Mouse (Mus musculus) liver, postnatal 0 days (tissue): ENCODE data around the gene H2-DMb1. TPM values are rescaled to one million over a fixed set of nuclear protein-coding genes. Genes with fewer than 3 reads are reported as not detected.

ENCODE experiments used
- ATAC-seq: fragments of 200-750 bp; cut with Nextera tagmentation; 2 replicates; pipeline ENCODE4 v1.8.0; 2017; ENCODE audit warnings: mild to moderate bottlenecking, moderate library complexity
- DNase-seq: peaks from one replicate; pipeline ENCODE4 v3.0.0-alpha.2; 2016
- H3K27ac ChIP-seq: fragments of 300-500 bp; sonication (generic); 2 replicates; pipeline ENCODE4 v1.5.1; 2014; ENCODE audit warnings: antibody characterized with exemption, moderate library complexity, mild to moderate bottlenecking, low read depth
- H3K27me3 ChIP-seq: fragments of 300-500 bp; sonication (generic); 2 replicates; pipeline ENCODE4 v1.6.1; 2014; ENCODE audit warnings: low read length, control low read depth, mixed read lengths; ENCODE audit not compliant: insufficient read depth
- H3K36me3 ChIP-seq: fragments of 300-500 bp; sonication (generic); replicated peaks from 2 replicates; pipeline ENCODE4 v1.6.1; 2014; ENCODE audit warnings: mild to moderate bottlenecking, control low read depth, low read length, moderate library complexity, mixed read lengths; ENCODE audit not compliant: insufficient read depth
- H3K4me1 ChIP-seq: fragments of 300-500 bp; sonication (generic); 2 replicates; pipeline ENCODE4 v1.6.1; 2014; ENCODE audit warnings: antibody characterized with exemption, mild to moderate bottlenecking, control low read depth; ENCODE audit not compliant: insufficient read depth
- H3K4me2 ChIP-seq: fragments of 300-500 bp; sonication (generic); 2 replicates; pipeline ENCODE4 v1.6.1; 2014; ENCODE audit warnings: low read depth, mild to moderate bottlenecking, low read length, moderate library complexity, mixed read lengths
- H3K4me3 ChIP-seq: fragments of 300-500 bp; sonication (generic); 2 replicates; pipeline ENCODE4 v1.5.1; 2014; ENCODE audit warnings: low read depth, low read length
- H3K9ac ChIP-seq: fragments of 300-500 bp; sonication (generic); replicated peaks from 2 replicates; pipeline ENCODE4 v1.6.1; 2014; ENCODE audit warnings: mild to moderate bottlenecking, moderate library complexity
- H3K9me3 ChIP-seq: fragments of 300-500 bp; sonication (generic); 2 replicates; pipeline ENCODE4 v1.6.1; 2016; ENCODE audit warnings: mild to moderate bottlenecking, control low read depth, low read length, mixed read lengths
- CTCF ChIP-seq: sonication (generic); IDR thresholded peaks from 2 replicates; pipeline ENCODE4 v1.5.1; 2016; ENCODE audit warnings: antibody characterized with exemption, low read depth
- EP300 ChIP-seq: IDR thresholded peaks from 2 replicates; pipeline ENCODE4 v1.6.1; 2016; ENCODE audit warnings: antibody characterized with exemption, low read depth, mild to moderate bottlenecking
- WGBS: fragments of 180-500 bp; shearing (Covaris S2); extraction: QIAGEN DNeasy Blood & Tissue Kit; methylation state at CpG from one replicate; pipeline ENCODE4 v1.1.7; 2014; ENCODE audit not compliant: insufficient replicate concordance; 5-methylcytosine and 5-hydroxymethylcytosine counted together
- polyA plus RNA-seq: library from polyadenylated mRNA; unstranded; fragments of >200 nt; fragmentation: Nextera tagmentation; extraction: Ambion mirVana; gene quantifications from 2 replicates; pipeline ENCODE4 v1.2.1, GENCODE M21; 2015

H2-DMb1 gene
- polyA plus RNA-seq, 1 experiment from 2014 or later: 4.0 TPM

DNA sequence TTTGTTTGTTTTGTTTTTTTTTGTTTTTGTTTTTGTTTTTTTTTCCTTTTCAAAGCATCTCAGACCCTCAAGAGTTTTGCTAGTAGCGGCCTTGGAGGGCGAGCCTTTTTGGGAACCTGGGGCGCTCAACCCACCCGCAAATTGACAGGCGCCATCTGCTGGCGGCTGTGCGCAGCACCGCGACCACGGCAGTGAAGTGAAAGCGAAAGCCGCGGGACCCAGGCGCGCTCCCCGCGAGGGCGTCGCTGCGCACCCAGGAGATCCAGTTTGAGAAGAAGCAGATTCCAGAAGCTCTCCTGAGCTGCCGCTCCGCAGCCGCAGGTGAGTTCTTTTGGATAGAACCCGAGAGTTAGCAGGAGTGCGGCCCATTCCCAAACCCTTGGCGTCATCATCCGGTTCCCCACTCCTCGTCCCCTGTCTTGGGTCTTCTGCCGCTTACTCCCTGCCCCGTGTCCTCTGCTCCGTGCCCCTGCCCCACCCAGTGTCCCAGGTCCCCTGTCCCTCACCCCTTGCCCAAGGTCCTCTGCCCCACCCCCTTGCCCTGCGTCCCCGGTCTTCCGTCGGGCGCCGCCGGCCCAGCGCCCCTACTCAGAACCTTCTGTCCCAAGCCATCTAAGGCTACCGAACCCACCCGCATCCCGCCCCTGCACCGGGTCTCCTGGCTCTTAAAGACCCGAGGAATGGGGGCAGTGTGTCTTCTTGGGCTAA, 51.6 kb downstream of the H2-DMb1 start:
- no peaks in the 10 kb centered on the region for H3K9me3 ChIP-seq
- ATAC-seq: peak; percentile 75
- under 1% methylated on average over 44 of the region's 44 CpGs for WGBS

DNA sequence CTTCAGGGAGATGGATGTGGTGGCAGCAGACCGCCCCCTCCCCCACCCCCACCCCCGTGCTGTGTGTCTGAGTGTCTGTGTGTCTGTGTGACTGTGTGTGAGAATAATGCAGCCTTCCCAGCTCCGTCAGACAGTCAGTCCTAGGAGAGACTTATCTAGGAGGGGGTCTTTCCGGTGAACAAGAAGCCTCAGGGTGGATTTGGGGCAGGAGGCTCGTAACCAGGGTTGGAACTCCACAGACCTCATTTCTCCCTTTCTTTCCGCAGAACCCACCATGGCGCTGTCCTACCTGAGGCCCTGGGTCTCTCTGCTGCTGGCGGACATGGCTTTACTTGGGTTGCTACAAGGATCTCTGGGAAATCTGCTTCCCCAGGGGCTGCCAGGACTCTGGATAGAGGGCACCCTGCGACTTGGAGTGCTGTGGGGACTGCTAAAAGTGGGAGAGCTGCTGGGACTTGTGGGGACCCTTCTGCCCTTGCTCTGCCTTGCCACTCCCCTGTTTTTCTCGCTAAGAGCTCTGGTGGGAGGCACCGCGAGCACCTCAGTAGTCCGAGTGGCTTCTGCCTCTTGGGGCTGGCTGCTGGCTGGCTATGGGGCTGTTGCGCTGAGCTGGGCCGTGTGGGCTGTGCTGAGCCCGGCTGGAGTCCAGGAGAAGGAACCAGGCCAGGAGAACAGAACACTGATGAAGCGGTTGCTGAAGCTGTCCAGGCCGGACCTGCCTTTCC, 52.3 kb downstream of the H2-DMb1 start:
- H3K27me3 ChIP-seq: no peaks in the 10 kb centered on the region
- WGBS: 12% methylated on average over 18 of the region's 18 CpGs
- H3K9me3 ChIP-seq: no peaks in the 10 kb centered on the region
- peak; percentile 38 for DNase-seq
- TF ChIP-seq CTCF (0 out of 2 replicates have a peak, but pooled peaks have one; percentile 2), EP300 (no peak)
- H3K9ac ChIP-seq: peak overlapping the region; percentile 83
- H3K4me2 ChIP-seq: peak overlapping the region; percentile 97
- H3K36me3 ChIP-seq: no peaks in the 10 kb centered on the region; the same call in 1 of the 2 replicates
- peak; percentile 34 for ATAC-seq
- H3K27ac ChIP-seq: peak overlapping the region; percentile 69
- peaks cover 7% of the 10 kb centered on the region for H3K4me1 ChIP-seq
- H3K4me3 ChIP-seq: peak overlapping the region; percentile 89

More for the DNA sequence above, 51.6 kb downstream of the H2-DMb1 start:
- Histone ChIP-seq H3K4me1 (peaks cover 7% of the 10 kb centered on the region), H3K27ac (peak overlapping the region; percentile 69), H3K36me3 (no peaks in the 10 kb centered on the region; the same call in 1 of the 2 replicates), H3K9ac (peak overlapping the region; percentile 83), H3K27me3 (no peaks in the 10 kb centered on the region), H3K4me3 (peak overlapping the region; percentile 89), H3K4me2 (peak overlapping the region; percentile 97)
- TF ChIP-seq CTCF (peak; percentile 96), EP300 (no peak)
- DNase-seq: peak; percentile 92

DNA sequence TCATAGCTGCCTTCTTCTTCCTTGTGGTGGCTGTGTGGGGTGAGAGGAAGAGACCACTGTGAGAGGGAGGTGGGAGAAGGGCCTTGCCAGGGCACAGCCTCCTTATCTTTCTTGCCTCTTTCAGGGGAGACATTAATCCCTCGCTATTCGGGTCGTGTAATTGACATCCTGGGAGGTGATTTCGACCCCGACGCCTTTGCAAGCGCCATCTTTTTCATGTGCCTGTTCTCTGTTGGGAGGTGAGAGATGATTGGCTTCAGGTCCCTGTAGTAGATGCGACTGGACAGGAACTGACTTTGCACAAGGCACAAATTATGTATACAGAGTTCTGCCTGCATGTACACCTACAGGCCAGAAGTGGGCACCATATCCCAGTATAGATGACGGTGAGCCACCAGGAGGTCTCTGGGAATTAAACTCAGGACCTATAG, 52.9 kb downstream of the H2-DMb1 start:
- peaks cover 7% of the 10 kb centered on the region for H3K4me1 ChIP-seq
- ATAC-seq (peak; percentile 58), DNase-seq (peak; percentile 37)
- no peaks in the 10 kb centered on the region for H3K9me3 ChIP-seq
- TF ChIP-seq CTCF: peak; percentile 83
- no peak for TF ChIP-seq EP300
- H3K27ac ChIP-seq: peak overlapping the region; percentile 69
- H3K4me2 ChIP-seq: peak overlapping the region; percentile 97
- peak overlapping the region; percentile 83 for H3K9ac ChIP-seq
- 14% methylated on average over 9 of the region's 9 CpGs for WGBS
- H3K4me3 ChIP-seq: peak overlapping the region; percentile 89
- no peaks in the 10 kb centered on the region for H3K27me3 ChIP-seq
- H3K36me3 ChIP-seq: no peaks in the 10 kb centered on the region; the same call in 1 of the 2 replicates

DNA sequence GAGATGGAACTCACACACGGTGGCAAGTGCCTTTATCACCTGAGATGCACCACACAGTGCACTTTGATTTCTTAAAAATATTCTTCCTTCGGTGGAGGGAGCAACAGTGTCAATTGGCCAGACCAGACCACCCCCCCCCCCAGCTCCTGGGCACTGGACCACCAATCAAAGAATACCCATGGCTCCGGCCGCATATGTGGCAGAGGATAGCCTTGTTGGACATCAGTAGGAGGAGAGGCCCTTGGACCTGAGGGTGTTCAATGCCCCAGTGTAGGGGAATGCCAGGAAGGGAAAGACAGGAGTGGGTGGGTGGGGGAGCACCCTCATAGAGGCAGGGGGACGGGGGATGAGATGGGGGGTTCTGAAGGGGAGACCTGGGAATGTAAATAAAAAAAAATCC, 53.9 kb downstream of the H2-DMb1 start:
- ATAC-seq (no peak), DNase-seq (no peak)
- no peak for TF ChIP-seq CTCF
- TF ChIP-seq EP300: no peak
- no peaks in the 10 kb centered on the region; the same call in 1 of the 2 replicates for H3K36me3 ChIP-seq
- no peak overlapping the region for H3K27ac ChIP-seq
- H3K9me3 ChIP-seq: no peaks in the 10 kb centered on the region
- 83% methylated on average over 5 of the region's 5 CpGs for WGBS
- no peak overlapping the region for H3K4me2 ChIP-seq
- H3K9ac ChIP-seq: no peak overlapping the region
- H3K4me1 ChIP-seq: peaks cover 7% of the 10 kb centered on the region
- no peak overlapping the region for H3K4me3 ChIP-seq
- H3K27me3 ChIP-seq: no peaks in the 10 kb centered on the region

DNA sequence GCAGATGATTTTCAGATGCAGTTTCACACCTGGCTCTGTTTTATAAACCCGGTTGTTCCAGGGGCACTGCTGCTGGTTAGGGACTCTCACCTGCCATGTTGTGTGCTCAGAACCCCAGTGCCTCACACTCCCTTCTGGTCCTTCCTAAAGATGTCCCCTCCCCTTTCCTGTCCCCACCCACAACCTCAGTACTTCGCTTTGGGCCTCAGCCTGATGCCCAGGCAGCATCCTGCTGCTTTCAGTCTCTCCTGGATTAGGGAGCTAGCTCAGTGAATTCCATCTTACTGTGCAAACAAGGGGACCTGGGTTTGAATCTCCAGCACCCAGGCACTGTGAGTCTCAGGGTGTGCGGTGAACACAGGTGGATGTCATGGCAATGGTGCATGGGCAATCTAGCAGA, 54.6 kb downstream of the H2-DMb1 start:
- DNase-seq (no peak), ATAC-seq (no peak)
- H3K36me3 ChIP-seq: peaks cover under 1% of the 10 kb centered on the region; the same call in 1 of the 2 replicates
- no peak overlapping the region for H3K27ac ChIP-seq
- no peak overlapping the region for H3K9ac ChIP-seq
- H3K4me2 ChIP-seq: no peak overlapping the region
- TF ChIP-seq CTCF: no peak
- TF ChIP-seq EP300: no peak
- H3K9me3 ChIP-seq: no peaks in the 10 kb centered on the region
- H3K27me3 ChIP-seq: no peaks in the 10 kb centered on the region
- peaks cover 7% of the 10 kb centered on the region for H3K4me1 ChIP-seq
- 56% methylated on average over 3 of the region's 3 CpGs for WGBS
- H3K4me3 ChIP-seq: no peak overlapping the region

DNA sequence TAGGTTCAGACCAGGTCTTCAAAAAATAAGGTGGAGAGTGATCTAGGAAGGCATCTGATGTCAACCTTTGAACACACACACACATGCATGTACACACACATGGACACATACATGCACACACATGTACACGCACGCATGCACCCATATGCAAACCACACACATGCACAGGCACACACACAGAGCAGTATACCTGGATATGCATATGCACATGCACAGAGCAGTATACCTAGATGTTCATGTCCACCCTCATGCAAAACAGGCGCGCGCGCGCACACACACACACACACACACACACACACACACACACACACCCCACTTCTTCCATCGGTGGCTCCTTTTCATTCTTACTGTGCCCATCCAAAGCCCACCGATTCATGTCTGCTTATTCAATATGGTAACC, 55.0 kb downstream of the H2-DMb1 start:
- Histone ChIP-seq H3K36me3 (peaks cover 3% of the 10 kb centered on the region), H3K4me2 (no peak overlapping the region), H3K9ac (no peak overlapping the region), H3K4me1 (peaks cover 7% of the 10 kb centered on the region), H3K4me3 (no peak overlapping the region), H3K27me3 (no peaks in the 10 kb centered on the region), H3K27ac (no peak overlapping the region), H3K9me3 (no peaks in the 10 kb centered on the region)
- no peak for ATAC-seq
- TF ChIP-seq CTCF (no peak), EP300 (no peak)
- no peak for DNase-seq
- 94% methylated on average over 9 of the region's 9 CpGs for WGBS
